Mouse (Mus musculus) kidney, postnatal 25 days (tissue): ENCODE measurements around the gene Tmprss9.

Source experiments
- DNase-seq, 2 experiments: peaks; one replicate each; pipeline ENCODE4 v3.0.0; 2021; ENCODE audit warnings: mixed read lengths in 2 of 2

The Tmprss9 gene

GRCm38 (mm10) chr10:80895100-80895499 lies 23.5 kb downstream of the Tmprss9 start:
- no peak for DNase-seq

GRCm38 (mm10) chr10:80895697-80896096 lies 24.0 kb downstream of the Tmprss9 start:
- DNase-seq: no peak

- DNase-seq: no peak
Observed at GRCm38 (mm10) chr10:80896581-80897485, 25.2 kb downstream of the Tmprss9 start.

- no peak for DNase-seq
Observed at GRCm38 (mm10) chr10:80897861-80898510, 26.3 kb downstream of the Tmprss9 start.

GRCm38 (mm10) chr10:80899074-80899473 lies 27.4 kb downstream of the Tmprss9 start:
- no peak for DNase-seq

- no peak for DNase-seq
Observed at GRCm38 (mm10) chr10:80899591-80900317, 28.1 kb downstream of the Tmprss9 start.

- peak; percentile 98 to 100 for DNase-seq
Observed at GRCm38 (mm10) chr10:80900318-80901247, 28.9 kb downstream of the Tmprss9 start, which contains the start of gene Timm13. Gene Timm13 (minus strand): TSS chr10:80900969.

- peak in 1 of 2 experiments; percentile 47 for DNase-seq
Observed at GRCm38 (mm10) chr10:80901409-80902272, 30.0 kb downstream of the Tmprss9 start.

- no peak for DNase-seq
Observed at GRCm38 (mm10) chr10:80902273-80902940, 30.8 kb downstream of the Tmprss9 start.

- no peak for DNase-seq
Observed at GRCm38 (mm10) chr10:80903282-80903681, 31.6 kb downstream of the Tmprss9 start.

GRCm38 (mm10) chr10:80904004-80904693 lies 32.5 kb downstream of the Tmprss9 start:
- DNase-seq: peak in 1 of 2 experiments; percentile 50

GRCm38 (mm10) chr10:80904709-80905108 lies 33.1 kb downstream of the Tmprss9 start:
- no peak for DNase-seq

GRCm38 (mm10) chr10:80909375-80910162 lies 37.9 kb downstream of the Tmprss9 start:
- DNase-seq: no peak

GRCm38 (mm10) chr10:80911354-80911753 lies 39.7 kb downstream of the Tmprss9 start:
- DNase-seq: no peak

- no peak for DNase-seq
Observed at GRCm38 (mm10) chr10:80911891-80912290, 40.2 kb downstream of the Tmprss9 start.

- no peak for DNase-seq
Observed at GRCm38 (mm10) chr10:80913364-80914011, 41.8 kb downstream of the Tmprss9 start.

- DNase-seq: peak in 1 of 2 experiments; percentile 66
Observed at GRCm38 (mm10) chr10:80914253-80914656, 42.6 kb downstream of the Tmprss9 start.

GRCm38 (mm10) chr10:80915260-80915659 lies 43.6 kb downstream of the Tmprss9 start:
- no peak for DNase-seq
